Mouse (Mus musculus) lung, adult 2 months (tissue): Measurements from ENCODE around the gene F2rl1.

Experiments used
- CTCF ChIP-seq: fragments of 200-500 bp; IDR thresholded peaks from 2 replicates; pipeline ENCODE4 v1.5.1; 2011; ENCODE audit warnings: mild to moderate bottlenecking, low read length, control low read depth; ENCODE audit not compliant: insufficient read depth
- POLR2A ChIP-seq: fragments of 200-500 bp; IDR thresholded peaks from 2 replicates; pipeline ENCODE4 v1.6.1; 2011; ENCODE audit warnings: low read depth, mild to moderate bottlenecking, control low read depth, low read length, borderline replicate concordance; ENCODE audit errors: extremely low read depth

DNA sequence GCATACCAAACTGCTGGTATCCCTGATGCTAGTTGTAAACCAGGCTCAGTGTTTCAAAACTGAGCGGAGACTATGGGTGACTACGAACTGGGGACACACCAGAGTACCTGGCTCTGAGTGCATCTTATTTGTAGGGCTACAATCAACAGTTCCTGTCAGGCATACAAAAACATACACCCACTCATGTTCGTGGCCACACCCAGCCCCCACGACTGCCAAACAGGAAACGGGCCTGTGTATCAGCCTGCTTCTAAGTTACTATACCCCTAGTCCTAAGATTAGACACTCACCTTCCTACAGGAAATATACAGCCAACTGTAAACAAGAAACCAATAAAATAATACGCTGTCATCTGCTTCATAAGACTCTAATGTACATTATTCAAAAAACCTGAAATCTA, 4.0 kb downstream of the F2rl1 start:
- no peak for TF ChIP-seq POLR2A
- TF ChIP-seq CTCF = no peak
